ENCODE assay signal across 15 mouse cellular contexts in the genomic region with DNA sequence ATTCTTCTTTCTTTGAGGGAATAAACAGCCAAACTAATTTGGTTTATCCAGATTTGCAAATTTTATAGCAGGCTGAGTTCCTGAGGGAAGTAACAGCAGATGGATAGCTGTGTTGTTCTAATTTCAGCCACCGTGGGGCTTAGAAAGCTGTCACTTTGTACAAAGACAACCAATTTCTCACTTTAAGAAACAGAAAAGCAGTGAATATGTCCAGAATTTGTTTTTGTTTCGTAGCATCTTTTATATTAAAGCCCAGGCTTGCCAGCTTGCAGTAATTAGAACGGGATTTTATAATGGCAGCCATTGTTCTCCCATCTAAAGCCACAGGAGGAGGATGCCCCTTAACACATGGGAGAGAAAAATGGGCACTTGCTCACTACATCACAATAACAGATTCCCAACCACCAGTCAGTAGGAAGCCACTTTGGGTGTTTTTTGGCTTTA. TPM values are rescaled to one million over a fixed set of nuclear protein-coding genes. Genes with fewer than 3 reads are reported as not detected.
DNase-seq lines count a peak whose midpoint lies in the region; ATAC-seq lines count a peak whose summit lies in the region.
"Had no signal": no experiment of that assay in that cellular context is flagged by ENCODE, and none has a peak within 500 bp of the region (broad histone marks: within the 10 kb centered on the region; RNA-seq: fewer than 3 reads in every experiment).

No protein-coding gene starts in this region.

- 0 out of 2 replicates have a peak, but pooled peaks have one; percentile 60 for ATAC-seq in hindbrain, embryonic 12.5 days (ENCODE audit: low FRiP score)
- ATAC-seq in neural tube, embryonic 15.5 days (ENCODE audit: low FRiP score) = peak; percentile 55; the same call in 1 of the 2 replicates

- no peaks in the 10 kb centered on the region for H3K36me3 ChIP-seq in hindbrain, embryonic 12.5 days
- no peaks in the 10 kb centered on the region for H3K36me3 ChIP-seq in neural tube, embryonic 15.5 days
- H3K36me3 ChIP-seq: neural tube, embryonic 12.5 days had no signal

- peak; percentile 2 for DNase-seq in retina, adult 2 months (ENCODE audit: low read depth, low spot score)
- DNase-seq in retina, embryonic 14.5 days (ENCODE audit: low spot score) = no peak
- peak; percentile 46 to 61 for DNase-seq in layer of hippocampus, postnatal 14 days (ENCODE audit: low spot score in 2 of 2)
- no peak for DNase-seq in ovary, postnatal 36 days (ENCODE audit: low spot score)
- no peak for DNase-seq in spleen, adult 12 weeks (ENCODE audit: low spot score)
- no peak for DNase-seq in testis, postnatal 14 days (ENCODE audit: low spot score)
- DNase-seq: adrenal gland, adult 8-10 months; cerebellum, adult 11 months; heart, postnatal 10 days; kidney, adult 11 months; spleen, adult 18-20 months had no signal

- no peaks in the 10 kb centered on the region for H3K4me1 ChIP-seq in hindbrain, embryonic 12.5 days
- peaks cover 4% of the 10 kb centered on the region; the same call in 1 of the 2 replicates for H3K4me1 ChIP-seq in neural tube, embryonic 15.5 days
- H3K4me1 ChIP-seq: neural tube, embryonic 12.5 days had no signal

- WGBS in hindbrain, embryonic 12.5 days = 39% methylated on average over 3 of the region's 3 CpGs
- 26% methylated on average over 3 of the region's 3 CpGs for whole genome bisulfite sequencing in neural tube, embryonic 15.5 days

- H3K27me3 ChIP-seq in hindbrain, embryonic 12.5 days = no peaks in the 10 kb centered on the region
- H3K27me3 ChIP-seq in neural tube, embryonic 15.5 days (replicated peaks) = no peaks in the 10 kb centered on the region
- H3K27me3 ChIP-seq: CH12.LX; neural tube, embryonic 12.5 days had no signal

- H3K9ac ChIP-seq in hindbrain, embryonic 12.5 days = no peak overlapping the region
- no peak overlapping the region for H3K9ac ChIP-seq in neural tube, embryonic 15.5 days (replicated peaks)
- H3K9ac ChIP-seq: neural tube, embryonic 12.5 days had no signal

- H3K4me2 ChIP-seq in hindbrain, embryonic 12.5 days (replicated peaks) = no peak overlapping the region
- no peak overlapping the region for H3K4me2 ChIP-seq in neural tube, embryonic 15.5 days
- H3K4me2 ChIP-seq: neural tube, embryonic 12.5 days had no signal

- no peak overlapping the region for H3K4me3 ChIP-seq in hindbrain, embryonic 12.5 days
- no peak overlapping the region for H3K4me3 ChIP-seq in neural tube, embryonic 15.5 days (replicated peaks)
- H3K4me3 ChIP-seq: neural tube, embryonic 12.5 days had no signal

- no peaks in the 10 kb centered on the region for H3K9me3 ChIP-seq in hindbrain, embryonic 12.5 days (replicated peaks)
- no peaks in the 10 kb centered on the region for H3K9me3 ChIP-seq in neural tube, embryonic 15.5 days (replicated peaks)
- H3K9me3 ChIP-seq: neural tube, embryonic 12.5 days had no signal

- H3K27ac ChIP-seq in hindbrain, embryonic 12.5 days = no peak overlapping the region; the same call in 1 of the 2 replicates
- peak overlapping the region; percentile 28; the same call in 1 of the 2 replicates for H3K27ac ChIP-seq in neural tube, embryonic 15.5 days (replicated peaks)
- H3K27ac ChIP-seq: neural tube, embryonic 12.5 days had no signal

RNA-seq across cellular contexts. Expression of a gene that starts 47.7 kb away (rescaled TPM):
- 12.0 and 12.2 TPM in 2 replicates for polyA plus RNA-seq in hindbrain, embryonic 12.5 days (2016; fragmentation: Nextera tagmentation; extraction: Ambion mirVana)
- 10 to 100 TPM; 15.5 to 16.6 TPM for total RNA-seq in layer of hippocampus, postnatal 14 days (2021)
- polyA plus RNA-seq in neural tube, embryonic 15.5 days (2015; fragmentation: Nextera tagmentation; extraction: Ambion mirVana) = 11.8 and 13.2 TPM in 2 replicates

Comparison
In these comparisons a context has a peak if more than half of its experiments do, and no peak if none do; other contexts are left out.
1. DNase-seq: peak in retina, adult 2 months (single experiment) and layer of hippocampus, postnatal 14 days (2 of 2); none in retina, embryonic 14.5 days (single experiment), ovary, postnatal 36 days (single experiment), spleen, adult 12 weeks (single experiment) and testis, postnatal 14 days (single experiment).